Mouse (Mus musculus): ENCODE results near the gene Mynn.

Mynn gene

DNA sequence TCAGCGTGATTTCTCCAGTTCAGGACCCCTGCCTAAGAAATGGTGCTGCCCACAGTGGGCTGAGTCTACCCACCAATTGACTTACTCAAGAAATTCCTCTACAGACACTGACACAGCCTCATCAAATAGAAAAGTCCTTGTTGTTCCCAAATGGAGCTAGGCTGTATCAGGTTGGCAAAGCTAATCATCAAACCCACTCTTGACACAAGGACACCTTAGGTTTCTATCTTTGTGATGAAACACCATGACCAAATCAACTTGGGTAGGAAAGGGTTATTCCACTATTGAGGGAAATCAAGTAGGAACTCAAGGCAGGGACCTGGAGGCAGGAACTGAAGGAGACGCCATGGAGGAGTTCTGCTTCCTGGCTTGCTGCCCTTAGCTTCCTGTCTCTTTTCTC lies 42.3 kb downstream of the Mynn start, which contains the start of gene Lrriq4:
Gene Lrriq4, plus strand, starts transcription at position 301 of the 400 bp plus-strand sequence.
- no peak for DNase-seq (ENCODE audit: low spot score in 2 of 2)

DNA sequence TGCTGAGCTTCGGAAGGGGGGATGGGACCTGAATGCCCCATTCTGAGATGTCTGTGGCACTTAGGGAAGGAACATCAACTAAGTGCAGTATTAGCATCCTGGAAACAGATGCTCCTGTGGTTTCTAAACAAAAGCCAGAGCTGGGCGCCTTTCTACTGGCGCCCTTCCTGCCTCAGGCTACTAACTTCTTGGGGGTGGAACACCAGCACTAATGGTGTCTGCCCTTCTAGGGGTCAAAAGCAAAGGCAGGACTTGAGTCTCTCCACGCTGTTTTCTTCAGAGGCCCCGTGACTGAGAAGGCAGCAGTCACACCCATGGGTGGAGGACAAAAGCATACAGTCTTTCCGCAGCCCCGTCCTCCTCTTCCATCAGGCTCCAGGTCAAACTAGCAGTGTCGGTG lies 44.9 kb downstream of the Mynn start:
- DNase-seq (ENCODE audit: low spot score in 2 of 2), result no peak

DNA sequence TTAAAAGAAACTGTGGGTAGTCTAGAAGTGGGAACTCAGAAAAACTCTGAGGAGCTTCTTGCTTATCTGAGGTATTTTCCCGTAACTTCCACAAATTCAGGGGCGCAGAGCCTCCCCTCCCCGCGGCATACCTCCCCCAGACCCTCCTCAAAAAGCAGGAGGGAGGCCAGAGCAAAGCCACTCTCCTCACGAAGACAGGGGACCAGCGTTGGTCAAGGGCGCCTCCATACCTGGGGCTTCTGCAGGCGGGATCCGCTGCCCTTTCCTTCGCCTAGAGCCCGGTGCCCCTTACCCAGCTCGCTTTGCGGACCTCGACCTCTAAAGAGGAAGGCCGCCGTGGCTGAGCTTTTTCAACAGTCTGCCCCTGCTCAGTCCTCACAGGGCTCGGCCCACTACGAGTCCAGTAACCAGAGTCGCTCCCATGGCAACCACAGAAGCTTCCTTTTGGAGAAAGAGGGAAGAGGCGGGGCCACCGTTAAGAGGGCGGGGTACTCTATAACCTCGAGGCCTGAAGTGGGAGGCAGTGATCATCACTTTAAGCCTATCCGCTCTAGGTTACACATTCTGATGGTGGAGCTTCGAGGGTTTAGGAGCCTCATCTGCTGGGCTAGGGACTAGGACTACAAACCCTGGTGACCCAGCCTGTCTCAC lies 45.7 kb downstream of the Mynn start, which contains the start of gene Lrrc34:
Gene Lrrc34, minus strand, starts transcription at position 430 of the 651 bp plus-strand sequence.
- DNase-seq (ENCODE audit: low spot score in 2 of 2), result peak in 1 of 2 experiments; percentile 42

DNA sequence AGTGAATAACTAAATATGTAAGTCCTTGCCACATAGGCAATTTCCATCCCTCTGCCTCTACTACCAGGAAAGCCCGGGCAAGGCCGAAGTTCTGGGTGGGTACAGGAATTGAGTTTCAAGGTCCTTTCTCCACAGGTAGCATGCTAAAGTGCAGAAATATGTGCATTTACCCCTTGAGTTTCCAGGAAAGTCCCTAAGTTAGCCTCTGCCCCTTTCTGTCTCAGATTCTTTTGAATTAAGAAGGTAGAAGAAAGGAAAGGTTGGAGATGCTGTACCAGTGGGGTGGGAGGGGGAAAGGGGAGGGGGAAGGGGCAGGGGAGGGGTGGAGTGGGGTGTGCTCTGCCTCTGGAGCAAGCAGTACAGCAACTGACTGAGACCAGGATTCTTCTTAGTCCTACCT lies 46.6 kb downstream of the Mynn start:
- no peak for DNase-seq (ENCODE audit: low spot score in 2 of 2)

DNA sequence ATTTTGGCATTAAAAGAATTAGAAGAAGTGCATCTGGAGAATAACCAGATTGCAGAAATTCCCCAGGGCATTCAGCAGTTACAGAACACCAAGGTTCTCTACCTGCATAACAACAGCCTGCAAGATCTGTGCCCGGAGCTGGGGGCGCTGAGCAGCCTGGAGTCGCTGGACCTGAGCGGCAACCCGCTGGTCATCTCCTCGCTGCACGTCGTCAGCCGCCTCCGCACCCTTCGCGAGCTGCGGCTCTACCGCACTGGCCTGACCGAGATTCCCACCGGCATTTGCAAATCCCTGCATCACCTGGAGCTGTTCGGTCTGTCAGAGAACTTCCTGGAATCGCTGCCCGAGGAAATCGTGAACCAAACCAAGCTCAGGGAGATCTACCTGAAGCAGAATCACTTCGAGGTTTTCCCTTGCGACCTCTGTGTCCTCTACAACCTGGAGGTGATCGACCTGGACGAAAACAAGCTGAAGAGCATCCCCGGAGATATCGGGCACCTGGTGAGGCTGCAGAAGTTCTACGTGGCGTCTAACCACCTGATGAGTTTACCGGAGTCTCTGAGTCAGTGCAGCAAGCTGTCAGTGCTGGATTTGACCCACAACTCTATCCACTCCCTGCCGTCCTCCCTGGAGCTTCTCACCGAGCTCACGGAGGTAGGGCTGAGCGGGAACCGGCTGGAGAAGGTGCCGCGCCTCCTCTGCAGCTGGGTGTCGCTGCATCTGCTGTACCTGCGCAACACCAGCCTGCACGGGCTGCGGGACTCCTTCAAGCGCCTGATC lies 48.4 kb downstream of the Mynn start:
- no peak for DNase-seq (ENCODE audit: low spot score in 2 of 2)

DNA sequence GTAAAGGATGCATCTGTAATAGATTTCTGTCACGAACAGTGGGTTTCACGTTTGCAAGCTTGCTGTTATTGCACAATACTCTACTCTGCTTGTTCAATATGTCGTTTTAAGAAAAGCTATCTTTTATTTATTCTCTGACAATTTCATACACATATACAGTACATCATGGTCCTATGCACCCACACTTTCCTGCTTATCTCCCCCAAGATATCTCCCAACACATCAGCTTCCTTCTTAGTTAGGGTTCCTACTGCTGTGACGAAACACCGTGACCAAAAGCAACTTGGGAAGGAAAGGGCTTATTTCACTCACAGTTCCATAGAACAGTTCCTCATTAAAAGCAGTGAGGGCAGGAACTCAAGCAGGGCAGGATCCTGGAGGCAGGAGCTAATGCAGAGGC lies 54.1 kb downstream of the Mynn start:
- no peak for DNase-seq (ENCODE audit: low spot score in 2 of 2)

DNA sequence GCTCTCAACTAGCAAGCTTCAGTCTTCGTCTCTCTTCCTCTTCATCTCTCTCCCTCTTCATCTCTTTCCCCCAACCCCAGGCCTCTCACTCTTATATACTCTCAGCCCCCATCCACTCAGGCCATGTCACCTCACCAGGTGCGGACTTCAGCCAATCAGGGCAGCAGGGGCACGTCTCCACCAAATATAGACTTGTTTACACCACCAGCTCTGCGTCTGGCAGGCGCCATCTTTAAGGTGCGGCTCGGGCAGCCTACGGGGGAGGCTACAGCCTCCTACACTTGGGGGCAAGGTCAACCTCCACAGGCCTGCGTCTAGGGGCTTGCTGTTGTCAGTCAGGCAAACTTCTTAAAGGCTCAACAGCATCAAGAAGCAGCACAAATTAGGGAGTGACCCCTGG lies 56.6 kb downstream of the Mynn start:
- no peak for DNase-seq (ENCODE audit: low spot score in 2 of 2)
